Mouse (Mus musculus) midbrain, embryonic 14.5 days (tissue): Measurements from ENCODE around the gene AU040320. TPM values are rescaled to one million over a fixed set of nuclear protein-coding genes. Genes with fewer than 3 reads are reported as not detected.

Source experiments
- ATAC-seq: fragments of 200-750 bp; cut with Nextera tagmentation; 2 replicates; pipeline ENCODE4 v1.8.0; 2017; ENCODE audit warnings: moderate number of reproducible peaks, moderate library complexity; ENCODE audit not compliant: low FRiP score, low TSS enrichment
- DNase-seq: peaks from one replicate; pipeline ENCODE4 v3.0.0-alpha.2; 2015
- H3K27ac ChIP-seq: fragments of 300-500 bp; sonication (generic); replicated peaks from 2 replicates; pipeline ENCODE4 v1.5.1; 2014; ENCODE audit warnings: mild to moderate bottlenecking, low read depth, low read length, moderate library complexity
- H3K27me3 ChIP-seq: fragments of 300-500 bp; sonication (generic); 2 replicates; pipeline ENCODE4 v1.6.1; 2014; ENCODE audit warnings: low read length, control low read depth, mixed read lengths; ENCODE audit not compliant: control insufficient read depth, insufficient read depth
- H3K36me3 ChIP-seq: fragments of 300-500 bp; sonication (generic); 2 replicates; pipeline ENCODE4 v1.6.1; 2014; ENCODE audit warnings: low read length, control low read depth; ENCODE audit not compliant: control insufficient read depth, insufficient read depth
- H3K4me1 ChIP-seq: fragments of 300-500 bp; sonication (generic); 2 replicates; pipeline ENCODE4 v1.6.1; 2014; ENCODE audit warnings: mild to moderate bottlenecking, antibody characterized with exemption, low read length, control low read depth; ENCODE audit not compliant: control insufficient read depth, insufficient read depth
- H3K4me2 ChIP-seq: fragments of 300-500 bp; sonication (generic); 2 replicates; pipeline ENCODE4 v1.6.1; 2014; ENCODE audit warnings: mild to moderate bottlenecking, low read length, moderate library complexity
- H3K4me3 ChIP-seq: fragments of 300-500 bp; sonication (generic); replicated peaks from 2 replicates; pipeline ENCODE4 v1.5.1; 2014; ENCODE audit warnings: low read depth, low read length
- H3K9ac ChIP-seq: fragments of 300-500 bp; sonication (generic); replicated peaks from 2 replicates; pipeline ENCODE4 v1.6.1; 2014; ENCODE audit warnings: mild to moderate bottlenecking, low read length, moderate library complexity
- H3K9me3 ChIP-seq: fragments of 300-500 bp; sonication (generic); 2 replicates; pipeline ENCODE4 v1.6.1; 2016; ENCODE audit warnings: low read length, control low read depth, mixed read lengths; ENCODE audit not compliant: control insufficient read depth
- WGBS: fragments of 180-500 bp; shearing (Covaris S2); extraction: QIAGEN DNeasy Blood & Tissue Kit; methylation state at CpG from one replicate; pipeline ENCODE4 v1.1.7; 2014; 5-methylcytosine and 5-hydroxymethylcytosine counted together
- polyA plus RNA-seq: library from polyadenylated mRNA; unstranded; fragments of >200 nt; fragmentation: Nextera tagmentation; extraction: Ambion mirVana; gene quantifications from 2 replicates; pipeline ENCODE4 v1.2.1, GENCODE M21; 2014

AU040320 gene
- polyA plus RNA-seq, 1 experiment from 2014 or later: 38.9 TPM

DNA sequence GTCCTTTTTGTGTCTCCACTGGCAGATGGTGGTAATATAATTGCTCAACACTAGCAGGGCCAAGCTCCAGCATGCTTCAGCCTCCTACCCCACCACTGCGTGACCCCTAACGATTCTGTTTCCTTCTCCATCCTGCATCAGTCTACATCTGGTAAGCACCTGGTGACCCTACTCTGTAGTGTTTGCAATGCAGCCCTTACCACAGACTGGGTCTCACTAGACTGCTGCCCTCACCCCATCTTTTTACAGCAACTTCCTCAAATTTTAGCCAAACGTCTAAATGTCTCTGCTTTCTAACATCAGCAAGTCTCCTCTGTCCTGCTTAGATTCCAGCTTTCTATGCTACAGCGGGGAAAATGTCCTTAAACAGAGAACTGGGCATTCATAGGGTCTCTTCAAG is 17.5 kb downstream of the AU040320 start:
- DNase-seq (no peak), ATAC-seq (no peak)
- no peaks in the 10 kb centered on the region for H3K4me1 ChIP-seq
- H3K27me3 ChIP-seq: no peaks in the 10 kb centered on the region
- no peak overlapping the region for H3K4me2 ChIP-seq
- H3K36me3 ChIP-seq: peaks cover 14% of the 10 kb centered on the region
- no peak overlapping the region for H3K27ac ChIP-seq
- no peak overlapping the region for H3K9ac ChIP-seq
- no peaks in the 10 kb centered on the region for H3K9me3 ChIP-seq
- 93% methylated on average over 4 of the region's 4 CpGs for WGBS
- H3K4me3 ChIP-seq: no peak overlapping the region

DNA sequence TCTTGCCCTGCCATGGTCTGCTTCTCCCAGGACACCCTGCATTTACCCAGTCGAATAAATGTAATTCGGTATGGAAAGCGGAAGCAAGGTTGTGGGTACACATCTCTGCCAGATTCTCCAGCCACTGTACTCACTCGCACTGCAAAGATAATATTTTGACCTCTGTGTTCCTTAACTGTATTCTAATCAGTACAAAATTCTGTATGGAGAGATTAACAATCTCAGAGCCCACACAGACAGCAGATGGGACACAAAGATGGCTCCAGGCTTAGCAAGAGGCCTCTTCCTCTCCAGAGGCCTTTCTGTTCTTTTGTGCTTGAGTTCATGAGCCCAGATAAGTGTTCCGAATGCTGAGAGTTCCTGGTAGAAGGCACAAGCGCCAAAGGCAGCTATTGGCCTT is 20.5 kb downstream of the AU040320 start:
- WGBS: 86% methylated on average over 6 of the region's 6 CpGs
- Histone ChIP-seq H3K36me3 (peaks cover 8% of the 10 kb centered on the region; the same call in 1 of the 2 replicates), H3K4me3 (no peak overlapping the region), H3K4me2 (no peak overlapping the region), H3K4me1 (peaks cover 9% of the 10 kb centered on the region), H3K9ac (no peak overlapping the region), H3K27ac (no peak overlapping the region), H3K9me3 (no peaks in the 10 kb centered on the region), H3K27me3 (no peaks in the 10 kb centered on the region)
- no peak for DNase-seq
- no peak for ATAC-seq

DNA sequence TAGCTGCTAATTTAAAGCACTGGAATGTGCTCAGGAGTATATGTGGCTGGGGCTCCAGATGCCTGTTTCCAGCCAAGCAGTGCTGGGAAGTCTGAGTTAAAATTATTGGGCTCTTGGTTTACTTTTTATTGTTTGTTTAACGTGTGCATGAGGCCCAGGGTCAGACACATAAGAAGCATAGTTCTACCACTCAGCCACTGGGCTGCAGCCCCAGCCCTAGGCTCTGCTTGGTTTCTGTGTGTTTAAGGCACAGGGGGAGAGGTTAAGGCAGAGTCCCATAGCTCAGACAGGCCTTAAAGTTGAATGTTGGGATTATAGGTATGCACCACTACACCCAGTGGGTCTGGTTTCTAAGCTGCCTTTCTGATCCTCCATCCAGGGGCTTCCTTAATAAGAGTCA is 21.8 kb downstream of the AU040320 start:
- Histone ChIP-seq H3K4me1 (peaks cover 22% of the 10 kb centered on the region), H3K9ac (no peak overlapping the region), H3K4me3 (no peak overlapping the region), H3K27ac (no peak overlapping the region), H3K9me3 (no peaks in the 10 kb centered on the region), H3K27me3 (no peaks in the 10 kb centered on the region), H3K36me3 (peaks cover 8% of the 10 kb centered on the region; the same call in 1 of the 2 replicates), H3K4me2 (no peak overlapping the region)
- ATAC-seq (no peak), DNase-seq (no peak)
- 94% methylated on average over 1 of the region's 1 CpGs for WGBS

DNA sequence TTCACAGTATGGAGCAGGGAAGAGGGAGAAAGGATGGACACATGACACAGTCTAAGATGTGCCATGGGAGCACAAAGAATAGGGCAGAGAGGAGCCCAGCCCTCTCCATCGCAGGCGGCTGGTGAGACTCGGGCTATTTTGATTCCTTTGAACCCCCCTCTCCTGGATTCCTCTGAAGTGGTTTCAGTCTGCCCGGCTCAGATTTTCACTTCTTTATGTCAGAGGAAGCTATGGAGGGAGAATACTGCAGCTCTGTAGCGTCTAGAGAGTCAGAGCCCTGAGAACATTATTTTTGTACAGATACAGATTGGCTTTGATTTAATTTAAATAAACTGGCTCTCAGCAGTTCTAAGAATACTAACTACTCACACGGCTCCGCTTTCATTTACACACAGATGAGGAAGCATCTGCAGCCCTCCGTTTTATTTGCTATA is 25.8 kb downstream of the AU040320 start:
- peaks cover 33% of the 10 kb centered on the region for H3K4me1 ChIP-seq
- 28% methylated on average over 8 of the region's 8 CpGs for WGBS

DNA sequence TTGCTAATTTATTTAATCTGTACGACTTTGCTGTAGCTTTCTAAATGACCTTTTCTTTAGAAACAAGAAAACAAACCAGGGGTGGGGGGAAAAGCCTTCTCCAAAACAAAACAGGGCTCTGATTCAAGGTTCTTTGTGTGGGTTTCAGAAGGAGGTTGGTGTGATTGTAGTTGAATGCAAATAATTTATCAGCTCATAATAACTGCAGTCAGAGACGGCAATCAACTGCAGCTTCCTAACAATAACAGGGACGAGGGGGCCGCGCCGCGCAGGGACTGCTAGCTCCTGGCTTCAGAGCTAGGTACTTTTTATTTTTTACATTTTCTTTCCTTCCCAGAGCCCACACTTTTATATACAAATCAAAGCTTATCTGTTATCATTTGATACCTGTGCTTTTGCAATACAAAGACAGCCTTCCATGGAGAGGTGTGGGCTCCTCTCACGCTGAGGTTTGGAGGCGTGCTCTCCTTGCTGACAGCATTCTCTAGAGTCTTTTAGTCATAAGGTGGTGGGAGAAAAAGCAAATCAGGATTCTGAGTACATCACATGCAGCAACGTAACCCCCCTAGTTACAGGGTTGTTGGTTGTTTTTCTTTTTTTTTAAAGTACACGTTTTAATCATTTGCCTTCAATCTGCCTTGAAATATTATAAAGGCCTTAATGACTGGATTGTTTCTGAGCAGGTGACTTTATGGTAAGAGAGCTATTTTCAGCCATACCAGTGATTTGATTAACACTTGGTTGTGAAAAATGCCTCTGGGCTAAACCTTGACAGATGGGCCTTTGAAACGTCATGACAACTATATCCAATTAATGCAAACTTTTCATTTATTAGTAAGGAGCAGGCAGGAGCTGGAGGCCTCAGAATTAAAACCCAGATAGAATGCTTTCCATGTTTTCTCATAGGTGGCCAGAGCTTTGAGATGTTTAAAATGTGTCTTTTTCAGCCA is 26.8 kb downstream of the AU040320 start:
- H3K9me3 ChIP-seq: no peaks in the 10 kb centered on the region
- ATAC-seq (no peak; the same call in 1 of the 2 replicates), DNase-seq (peak; percentile 65)
- peak overlapping the region; percentile 35 for H3K4me2 ChIP-seq
- H3K27ac ChIP-seq: peak overlapping the region; percentile 78
- H3K27me3 ChIP-seq: no peaks in the 10 kb centered on the region
- no peaks in the 10 kb centered on the region for H3K36me3 ChIP-seq
- peaks cover 33% of the 10 kb centered on the region for H3K4me1 ChIP-seq
- H3K9ac ChIP-seq: peak overlapping the region; percentile 49
- H3K4me3 ChIP-seq: no peak overlapping the region
- 32% methylated on average over 12 of the region's 12 CpGs for WGBS

More for the DNA sequence above, 25.8 kb downstream of the AU040320 start:
- no peak for ATAC-seq
- Histone ChIP-seq H3K4me3 (no peak overlapping the region), H3K4me2 (peak overlapping the region; percentile 35), H3K36me3 (no peaks in the 10 kb centered on the region), H3K9me3 (no peaks in the 10 kb centered on the region), H3K27me3 (no peaks in the 10 kb centered on the region), H3K9ac (peak overlapping the region; percentile 23; the same call in 1 of the 2 replicates), H3K27ac (peak overlapping the region; percentile 78)
- DNase-seq: peak; percentile 64

DNA sequence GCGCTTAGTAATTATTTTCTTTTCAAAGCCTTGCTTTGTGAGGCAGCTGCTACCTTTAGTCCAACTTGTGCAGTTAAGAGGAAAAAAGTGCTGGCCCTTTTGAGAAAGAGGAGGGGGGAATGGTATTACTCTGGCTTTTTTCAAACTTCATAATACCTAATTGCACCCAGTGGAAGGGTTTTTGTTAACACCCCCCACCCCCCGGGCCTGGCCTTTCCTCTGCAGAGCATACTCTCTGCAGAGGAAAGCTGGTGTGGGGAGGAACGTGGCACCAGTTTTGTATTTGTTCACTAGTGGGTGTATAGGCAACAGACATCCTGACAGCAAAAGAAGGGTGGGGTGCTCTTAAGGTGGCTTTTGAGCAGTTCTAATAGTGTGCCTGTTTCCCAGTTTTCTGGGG is 28.5 kb downstream of the AU040320 start:
- H3K9ac ChIP-seq: no peak overlapping the region
- no peak overlapping the region for H3K4me2 ChIP-seq
- 86% methylated on average over 3 of the region's 3 CpGs for WGBS
- H3K36me3 ChIP-seq: no peaks in the 10 kb centered on the region
- DNase-seq: no peak
- no peaks in the 10 kb centered on the region for H3K9me3 ChIP-seq
- ATAC-seq: no peak
- no peaks in the 10 kb centered on the region for H3K27me3 ChIP-seq
- H3K4me1 ChIP-seq: peaks cover 33% of the 10 kb centered on the region
- H3K27ac ChIP-seq: no peak overlapping the region
- H3K4me3 ChIP-seq: no peak overlapping the region

DNA sequence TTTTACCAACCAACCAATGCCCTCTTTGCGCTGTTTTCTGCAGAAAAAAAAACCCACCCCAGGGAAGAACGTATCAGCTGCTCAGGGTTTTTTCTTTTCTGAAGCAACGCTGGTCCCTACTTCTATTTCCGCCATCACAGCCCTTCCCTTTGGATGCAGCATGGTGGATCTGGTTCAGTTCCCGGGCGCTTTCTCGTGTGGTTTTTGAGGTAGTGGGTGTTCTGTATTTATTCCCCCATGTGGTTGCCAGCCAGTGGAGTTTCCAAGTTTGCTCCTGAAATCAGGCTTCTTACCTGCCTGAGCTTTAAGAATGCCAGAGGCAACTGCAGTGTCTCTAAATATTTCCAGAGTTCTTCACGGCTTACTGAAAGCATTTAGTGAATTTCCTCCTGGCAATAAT is 29.2 kb downstream of the AU040320 start:
- Histone ChIP-seq H3K27me3 (no peaks in the 10 kb centered on the region), H3K36me3 (no peaks in the 10 kb centered on the region), H3K9ac (no peak overlapping the region), H3K9me3 (no peaks in the 10 kb centered on the region), H3K4me2 (no peak overlapping the region), H3K4me3 (no peak overlapping the region), H3K4me1 (peaks cover 29% of the 10 kb centered on the region), H3K27ac (no peak overlapping the region)
- 91% methylated on average over 8 of the region's 8 CpGs for WGBS
- DNase-seq: no peak
- no peak for ATAC-seq

DNA sequence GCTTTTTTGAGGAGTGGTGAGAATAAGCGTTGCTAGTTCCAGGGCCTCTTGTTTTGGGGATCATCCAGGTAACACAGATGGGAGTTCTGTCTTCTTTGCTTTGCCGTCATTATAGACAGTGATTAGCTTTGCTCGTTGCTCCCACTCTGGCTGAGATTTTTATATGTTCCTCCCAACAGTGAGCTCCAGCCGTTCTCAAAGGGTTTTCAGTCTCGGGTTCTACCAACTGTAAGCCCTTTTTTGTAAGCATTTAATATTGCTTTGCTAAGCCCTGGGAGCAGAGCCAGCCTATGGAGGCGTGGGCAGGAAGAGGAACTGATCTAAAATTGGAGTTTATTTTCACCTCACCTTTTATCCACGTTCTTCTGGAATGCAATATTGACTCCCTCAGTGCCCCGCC is 29.7 kb downstream of the AU040320 start:
- Histone ChIP-seq H3K9me3 (no peaks in the 10 kb centered on the region), H3K9ac (no peak overlapping the region), H3K27me3 (no peaks in the 10 kb centered on the region), H3K27ac (no peak overlapping the region), H3K4me3 (no peak overlapping the region), H3K36me3 (no peaks in the 10 kb centered on the region), H3K4me1 (peaks cover 29% of the 10 kb centered on the region), H3K4me2 (no peak overlapping the region)
- DNase-seq (no peak), ATAC-seq (no peak)
- 78% methylated on average over 8 of the region's 8 CpGs for WGBS
